Mouse (Mus musculus): ENCODE data around the gene Mxra8. TPM values are rescaled to one million over a fixed set of nuclear protein-coding genes. Genes with fewer than 3 reads are reported as not detected.
A peak's percentile ranks its signal among the peaks of the same experiment; 100 is the strongest.

The Mxra8 gene
- polyA plus RNA-seq, 1 experiment from 2014 or later = 36.8 TPM

DNA sequence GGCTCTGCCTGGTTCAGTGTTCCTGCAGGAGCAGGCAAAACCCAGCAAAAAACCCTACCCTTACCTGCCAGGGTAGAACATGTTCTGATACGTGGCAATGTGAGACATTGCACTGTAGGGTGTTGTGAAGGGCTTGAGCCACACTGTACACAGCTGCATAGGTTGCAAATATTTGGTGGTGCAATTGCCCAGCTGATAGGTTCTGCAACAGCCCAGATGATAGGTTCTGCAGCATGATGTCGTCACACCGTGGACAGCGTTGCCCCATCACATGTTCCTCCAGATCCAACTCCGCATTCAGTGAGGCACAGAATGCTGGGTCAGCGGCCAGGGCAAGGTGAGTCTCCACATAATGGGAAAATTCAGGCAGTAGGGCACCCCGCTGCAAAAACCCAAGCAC is 22.3 kb downstream of the Mxra8 start:
- Histone ChIP-seq H3K4me2 (replicated peaks; ENCODE audit: low read depth, low read length) (no peak overlapping the region), H3K4me1 (replicated peaks; ENCODE audit: control insufficient read depth, insufficient read depth, low read length) (no peaks in the 10 kb centered on the region), H3K9ac (ENCODE audit: low read depth, low read length) (no peak overlapping the region), H3K27ac (ENCODE audit: low read depth, low read length) (no peak overlapping the region), H3K4me3 (ENCODE audit: low read depth, low read length) (no peak overlapping the region), H3K36me3 (ENCODE audit: control insufficient read depth, insufficient read depth, low read length) (0 out of 2 replicates have a peak, but pooled peaks cover 4% of the 10 kb centered on the region), H3K9me3 (ENCODE audit: control insufficient read depth, low read length) (no peaks in the 10 kb centered on the region), H3K27me3 (ENCODE audit: control insufficient read depth, insufficient read depth, low read length) (no peaks in the 10 kb centered on the region)
- no peak for ATAC-seq (ENCODE audit: low FRiP score)
- no peak for DNase-seq (ENCODE audit: low spot score)
- WGBS = 92% methylated on average over 7 of the region's 7 CpGs

DNA sequence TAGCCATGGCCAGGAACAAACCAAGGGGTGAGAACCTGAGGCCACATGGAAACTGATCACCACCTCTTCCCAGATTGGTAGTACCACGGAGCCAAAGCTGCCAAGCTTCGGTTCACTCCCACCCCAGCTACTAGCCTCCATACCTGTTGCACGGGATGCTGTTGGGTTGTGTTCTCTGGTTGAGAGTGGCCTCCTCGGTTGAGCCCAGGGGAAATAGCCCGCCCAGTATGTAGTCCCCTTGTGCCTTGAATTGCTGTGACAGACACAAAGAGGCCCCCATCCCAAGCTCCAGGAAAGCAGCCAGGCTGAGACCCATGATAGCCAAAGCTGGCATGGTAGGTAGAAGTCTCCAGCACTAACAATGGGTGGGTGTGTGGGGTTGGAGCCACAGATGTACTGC is 23.5 kb downstream of the Mxra8 start, which contains the start of gene Tas1r3:
Gene Tas1r3 (minus strand): TSS at position 362 of the 400 bp plus-strand sequence.
- 81% methylated on average over 5 of the region's 5 CpGs for WGBS
- no peak for ATAC-seq (ENCODE audit: low FRiP score)
- 0 out of 2 replicates have a peak, but pooled peaks cover under 1% of the 10 kb centered on the region for H3K36me3 ChIP-seq (ENCODE audit: control insufficient read depth, insufficient read depth, low read length)

DNA sequence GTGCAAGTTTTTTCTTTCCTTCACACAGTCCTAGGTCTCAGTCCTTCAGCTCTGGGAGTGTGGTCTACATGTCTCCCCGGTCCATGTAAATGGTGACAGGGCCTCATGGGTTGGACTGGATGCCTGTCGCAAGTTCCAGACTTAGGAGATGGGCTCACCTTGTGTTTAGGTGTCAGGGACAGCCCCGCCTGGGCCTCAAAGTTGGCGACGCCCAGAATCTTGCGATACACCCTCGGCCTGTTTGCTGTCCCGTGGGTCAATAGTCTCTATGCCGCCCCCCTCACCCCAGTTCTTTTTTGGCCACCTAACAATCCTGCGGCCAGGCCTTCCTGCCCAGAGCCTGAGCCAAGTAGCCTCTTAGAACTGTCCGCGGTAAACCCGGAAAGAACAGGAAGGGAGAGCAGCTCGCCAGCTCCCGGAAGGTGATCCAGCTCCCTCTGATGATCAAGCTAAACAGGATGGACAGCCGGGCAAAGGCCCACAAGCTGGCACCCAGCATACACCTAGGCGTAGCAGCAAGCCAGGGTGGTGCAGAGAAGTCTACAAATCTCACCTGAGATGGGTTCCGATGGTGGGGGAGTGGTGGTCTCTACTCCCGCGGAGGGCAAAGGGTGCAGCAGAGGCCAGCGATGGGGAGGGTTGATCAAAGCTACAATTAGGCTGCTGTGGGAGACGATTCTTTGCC is 29.3 kb downstream of the Mxra8 start:
- peak overlapping the region; percentile 91 for H3K4me2 ChIP-seq (replicated peaks; ENCODE audit: low read depth, low read length)
- no peak for ATAC-seq (ENCODE audit: low FRiP score)
- peak overlapping the region; percentile 85 for H3K4me3 ChIP-seq (ENCODE audit: low read depth, low read length)
- peaks cover 5% of the 10 kb centered on the region; the same call in 1 of the 2 replicates for H3K36me3 ChIP-seq (ENCODE audit: control insufficient read depth, insufficient read depth, low read length)
- WGBS = 13% methylated on average over 22 of the region's 22 CpGs
- H3K27ac ChIP-seq (ENCODE audit: low read depth, low read length) = no peak overlapping the region
- H3K27me3 ChIP-seq (ENCODE audit: control insufficient read depth, insufficient read depth, low read length) = no peaks in the 10 kb centered on the region
- peak overlapping the region; percentile 81 for H3K9ac ChIP-seq (ENCODE audit: low read depth, low read length)
- no peak for DNase-seq (ENCODE audit: low spot score)
- no peaks in the 10 kb centered on the region for H3K9me3 ChIP-seq (ENCODE audit: control insufficient read depth, low read length)
- H3K4me1 ChIP-seq (replicated peaks; ENCODE audit: control insufficient read depth, insufficient read depth, low read length) = 0 out of 2 replicates have a peak, but pooled peaks cover 3% of the 10 kb centered on the region

More for the DNA sequence above, 23.5 kb downstream of the Mxra8 start, which contains the start of gene Tas1r3:
- Histone ChIP-seq H3K9ac (ENCODE audit: low read depth, low read length) (no peak within 1 kb of the TSS), H3K4me2 (replicated peaks; ENCODE audit: low read depth, low read length) (no peak within 1 kb of the TSS), H3K4me3 (ENCODE audit: low read depth, low read length) (no peak within 1 kb of the TSS), H3K9me3 (ENCODE audit: control insufficient read depth, low read length) (no peaks in the 10 kb centered on the region), H3K27ac (ENCODE audit: low read depth, low read length) (no peak within 1 kb of the TSS), H3K4me1 (replicated peaks; ENCODE audit: control insufficient read depth, insufficient read depth, low read length) (no peaks in the 10 kb centered on the region), H3K27me3 (ENCODE audit: control insufficient read depth, insufficient read depth, low read length) (no peaks in the 10 kb centered on the region)
- DNase-seq (ENCODE audit: low spot score) = no peak

DNA sequence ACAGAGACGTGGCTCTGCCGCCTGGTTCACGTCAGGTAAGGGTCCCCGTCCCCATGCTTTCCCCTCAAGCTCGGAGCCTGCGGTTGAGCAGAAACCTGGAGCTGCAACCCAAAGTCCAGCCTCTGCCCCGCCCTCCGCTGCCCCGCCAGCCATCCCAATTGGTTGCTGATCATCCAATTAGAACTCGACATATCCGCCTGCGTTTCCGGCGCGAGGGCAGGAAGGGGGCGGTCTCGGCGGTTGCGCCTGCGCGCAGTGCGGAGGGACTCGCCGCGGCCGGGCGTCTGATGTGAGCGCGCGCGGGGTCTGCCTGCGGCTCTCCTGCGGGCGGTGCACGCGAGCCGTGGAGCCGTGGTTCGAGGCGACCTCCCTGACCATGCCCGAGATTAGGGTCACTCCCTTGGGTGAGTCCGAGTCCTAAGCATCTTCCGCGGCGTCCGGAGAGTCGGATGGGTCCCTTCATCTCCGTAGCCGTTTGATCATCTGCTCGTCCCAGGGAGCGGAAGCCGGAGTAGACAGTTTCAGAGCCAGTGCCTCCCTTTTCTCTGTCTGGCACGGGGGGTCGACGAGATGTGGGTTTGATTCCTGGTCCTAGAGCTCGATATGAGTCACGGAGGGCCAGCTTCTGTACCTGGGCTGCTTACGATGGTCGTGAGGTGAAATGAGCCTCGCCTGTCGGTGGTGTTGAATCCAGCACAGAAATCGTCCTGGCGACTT is 30.0 kb downstream of the Mxra8 start, which contains the start of the genes Cptp and Ints11:
Gene Cptp (minus strand): TSS at position 124 of the 717 bp plus-strand sequence.
Gene Ints11 (plus strand): TSS at position 230 of the 717 bp plus-strand sequence.
- peak within 1 kb of the TSS; percentile 81 for H3K9ac ChIP-seq (ENCODE audit: low read depth, low read length)
- H3K27me3 ChIP-seq (ENCODE audit: control insufficient read depth, insufficient read depth, low read length) = no peaks in the 10 kb centered on the region
- H3K4me1 ChIP-seq (replicated peaks; ENCODE audit: control insufficient read depth, insufficient read depth, low read length) = 0 out of 2 replicates have a peak, but pooled peaks cover 3% of the 10 kb centered on the region
- ATAC-seq (ENCODE audit: low FRiP score) (peak; percentile 97), DNase-seq (ENCODE audit: low spot score) (peak; percentile 96)
- WGBS = under 1% methylated on average over 61 of the region's 63 CpGs
- peak within 1 kb of the TSS; percentile 67 for H3K27ac ChIP-seq (ENCODE audit: low read depth, low read length)
- peak within 1 kb of the TSS; percentile 85 for H3K4me3 ChIP-seq (ENCODE audit: low read depth, low read length)
- H3K36me3 ChIP-seq (ENCODE audit: control insufficient read depth, insufficient read depth, low read length) = peaks cover 5% of the 10 kb centered on the region
- H3K9me3 ChIP-seq (ENCODE audit: control insufficient read depth, low read length) = no peaks in the 10 kb centered on the region
- H3K4me2 ChIP-seq (replicated peaks; ENCODE audit: low read depth, low read length) = peak within 1 kb of the TSS; percentile 91

DNA sequence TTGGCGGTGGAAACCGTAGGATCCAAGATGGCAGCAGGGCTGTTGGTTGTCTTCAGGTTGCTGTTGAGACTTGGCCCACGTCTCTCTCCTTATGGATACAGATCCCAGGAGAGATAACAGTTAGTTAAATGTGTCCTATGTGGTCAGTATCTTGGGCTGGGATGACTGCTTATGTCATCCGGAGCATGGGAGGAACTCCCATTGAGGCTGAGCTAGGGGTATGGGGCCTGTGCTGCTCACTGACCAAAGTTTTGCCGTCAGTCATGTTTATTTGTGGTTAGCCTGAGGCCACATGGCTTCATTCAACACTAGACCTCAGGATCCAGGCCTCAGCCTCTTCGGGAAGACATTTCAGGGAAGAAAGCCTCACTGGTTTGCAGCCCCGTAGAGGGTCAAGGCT is 31.9 kb downstream of the Mxra8 start:
- Histone ChIP-seq H3K9ac (ENCODE audit: low read depth, low read length) (no peak overlapping the region), H3K27ac (ENCODE audit: low read depth, low read length) (no peak overlapping the region), H3K36me3 (ENCODE audit: control insufficient read depth, insufficient read depth, low read length) (peaks cover 11% of the 10 kb centered on the region), H3K4me2 (replicated peaks; ENCODE audit: low read depth, low read length) (no peak overlapping the region), H3K4me1 (replicated peaks; ENCODE audit: control insufficient read depth, insufficient read depth, low read length) (0 out of 2 replicates have a peak, but pooled peaks cover 3% of the 10 kb centered on the region), H3K4me3 (ENCODE audit: low read depth, low read length) (no peak overlapping the region), H3K27me3 (ENCODE audit: control insufficient read depth, insufficient read depth, low read length) (no peaks in the 10 kb centered on the region), H3K9me3 (ENCODE audit: control insufficient read depth, low read length) (no peaks in the 10 kb centered on the region)
- DNase-seq (ENCODE audit: low spot score) (no peak), ATAC-seq (ENCODE audit: low FRiP score) (no peak)
- WGBS = 93% methylated on average over 7 of the region's 7 CpGs

DNA sequence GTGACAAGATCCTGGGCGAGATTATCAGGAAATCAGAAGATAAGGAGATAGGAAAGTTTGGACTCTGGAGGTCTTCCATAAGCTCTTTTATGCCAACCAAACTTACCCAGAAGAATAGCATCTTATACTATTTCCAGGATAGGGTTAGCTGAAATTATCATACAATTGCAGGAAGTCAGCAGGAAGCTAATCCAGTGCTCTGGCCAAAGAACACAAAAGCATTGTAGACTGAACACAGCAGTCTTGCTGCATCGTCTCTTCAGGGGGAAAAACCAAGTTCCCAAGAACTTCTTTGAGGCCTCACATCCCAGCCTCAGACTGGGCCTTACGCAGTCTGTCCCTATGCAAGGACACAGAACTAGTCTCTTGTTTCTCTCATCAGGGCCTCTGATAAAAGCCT is 44.1 kb downstream of the Mxra8 start:
- DNase-seq (ENCODE audit: low spot score) (no peak), ATAC-seq (ENCODE audit: low FRiP score) (no peak)
- Histone ChIP-seq H3K4me3 (ENCODE audit: low read depth, low read length) (no peak overlapping the region), H3K27ac (ENCODE audit: low read depth, low read length) (no peak overlapping the region), H3K36me3 (ENCODE audit: control insufficient read depth, insufficient read depth, low read length) (peaks cover 15% of the 10 kb centered on the region), H3K27me3 (ENCODE audit: control insufficient read depth, insufficient read depth, low read length) (no peaks in the 10 kb centered on the region), H3K9ac (ENCODE audit: low read depth, low read length) (no peak overlapping the region), H3K9me3 (ENCODE audit: control insufficient read depth, low read length) (no peaks in the 10 kb centered on the region), H3K4me1 (replicated peaks; ENCODE audit: control insufficient read depth, insufficient read depth, low read length) (no peaks in the 10 kb centered on the region), H3K4me2 (replicated peaks; ENCODE audit: low read depth, low read length) (no peak overlapping the region)
- WGBS = 84% methylated on average over 3 of the region's 3 CpGs

DNA sequence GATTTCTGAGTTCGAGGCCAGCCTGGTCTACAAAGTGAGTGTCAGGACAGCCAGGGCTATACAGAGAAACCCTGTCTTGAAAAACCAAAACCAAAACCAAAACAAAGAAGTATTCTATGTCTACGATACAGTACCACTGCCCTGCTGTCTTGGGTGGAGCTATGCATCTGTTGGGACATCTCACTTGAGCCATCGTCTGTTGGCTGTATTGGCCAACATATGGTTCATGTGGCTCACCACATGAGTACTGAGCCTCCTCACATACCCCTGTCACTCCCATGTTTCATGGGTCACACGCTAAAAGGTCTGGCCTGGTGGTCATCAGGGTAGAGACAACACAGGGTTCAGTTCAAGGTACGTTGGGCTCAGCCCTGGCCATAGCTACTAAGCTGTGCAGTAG is 46.9 kb downstream of the Mxra8 start:
- no peak overlapping the region for H3K9ac ChIP-seq (ENCODE audit: low read depth, low read length)
- no peak overlapping the region for H3K4me2 ChIP-seq (replicated peaks; ENCODE audit: low read depth, low read length)
- no peaks in the 10 kb centered on the region for H3K27me3 ChIP-seq (ENCODE audit: control insufficient read depth, insufficient read depth, low read length)
- no peak for DNase-seq (ENCODE audit: low spot score)
- no peaks in the 10 kb centered on the region for H3K9me3 ChIP-seq (ENCODE audit: control insufficient read depth, low read length)
- WGBS = 91% methylated on average over 5 of the region's 5 CpGs
- no peak overlapping the region for H3K4me3 ChIP-seq (ENCODE audit: low read depth, low read length)
- no peak for ATAC-seq (ENCODE audit: low FRiP score)
- peaks cover 3% of the 10 kb centered on the region; the same call in 1 of the 2 replicates for H3K4me1 ChIP-seq (replicated peaks; ENCODE audit: control insufficient read depth, insufficient read depth, low read length)
- H3K27ac ChIP-seq (ENCODE audit: low read depth, low read length) = no peak overlapping the region
- H3K36me3 ChIP-seq (ENCODE audit: control insufficient read depth, insufficient read depth, low read length) = peaks cover 12% of the 10 kb centered on the region; the same call in 1 of the 2 replicates

DNA sequence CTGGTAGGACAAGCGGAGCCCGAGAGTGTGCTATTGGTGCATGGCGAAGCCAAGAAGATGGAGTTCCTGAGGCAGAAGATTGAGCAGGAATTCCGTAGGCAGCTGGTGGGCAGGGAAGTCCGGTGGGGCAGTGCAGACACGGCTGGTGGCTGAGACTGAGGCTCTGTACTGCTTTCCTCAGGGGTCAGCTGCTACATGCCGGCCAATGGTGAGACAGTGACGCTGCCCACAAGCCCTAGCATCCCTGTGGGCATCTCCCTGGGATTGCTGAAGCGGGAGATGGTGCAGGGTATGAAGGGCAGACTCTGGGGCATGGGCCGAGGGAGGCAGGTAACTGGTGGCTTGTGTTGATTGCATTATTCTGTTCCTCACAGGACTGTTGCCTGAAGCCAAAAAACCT is 48.2 kb downstream of the Mxra8 start:
- ATAC-seq (ENCODE audit: low FRiP score) (no peak), DNase-seq (ENCODE audit: low spot score) (no peak)
- Histone ChIP-seq H3K4me2 (replicated peaks; ENCODE audit: low read depth, low read length) (no peak overlapping the region), H3K27me3 (ENCODE audit: control insufficient read depth, insufficient read depth, low read length) (no peaks in the 10 kb centered on the region), H3K9ac (ENCODE audit: low read depth, low read length) (no peak overlapping the region), H3K4me1 (replicated peaks; ENCODE audit: control insufficient read depth, insufficient read depth, low read length) (peaks cover 3% of the 10 kb centered on the region; the same call in 1 of the 2 replicates), H3K9me3 (ENCODE audit: control insufficient read depth, low read length) (no peaks in the 10 kb centered on the region), H3K36me3 (ENCODE audit: control insufficient read depth, insufficient read depth, low read length) (peaks cover 12% of the 10 kb centered on the region; the same call in 1 of the 2 replicates), H3K4me3 (ENCODE audit: low read depth, low read length) (no peak overlapping the region), H3K27ac (ENCODE audit: low read depth, low read length) (no peak overlapping the region)
- WGBS = 88% methylated on average over 10 of the region's 10 CpGs
